Mouse (Mus musculus): Measurements from ENCODE around the gene Ly6g.
"Not testable (repeated sequence)": the region's sequence is repeated elsewhere in the genome, so short reads cannot be mapped to it uniquely, and the experiment has no call there.

Gene Ly6g

DNA sequence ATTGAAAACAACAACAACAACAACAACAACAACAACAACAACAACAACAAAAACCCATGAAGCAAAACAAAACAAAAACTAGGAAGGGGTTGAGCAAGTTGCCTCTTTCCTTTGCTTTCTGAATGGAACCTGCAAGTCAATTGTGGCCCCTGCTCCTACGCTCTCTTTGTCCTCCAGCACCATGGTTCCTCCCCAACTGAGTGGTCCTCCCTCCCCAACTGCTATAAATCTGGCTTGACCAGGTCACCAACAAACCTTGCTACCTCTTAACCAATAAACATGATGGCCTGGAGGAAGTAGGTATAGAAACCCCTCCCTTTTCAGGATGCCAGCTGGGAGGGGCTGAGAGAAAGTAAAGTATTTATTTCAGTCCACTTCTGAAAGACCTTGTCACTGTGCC lies at the start of gene Ly6g:
TSS of gene Ly6g (plus strand) at position 301 of the 400 bp plus-strand sequence.
- no peak for DNase-seq

GRCm38 (mm10) chr15:75110424-75110823 lies 44.6 kb upstream of the Ly6g start:
- not testable (repeated sequence) for DNase-seq

- DNase-seq = not testable (repeated sequence)
These were observed 43.0 kb upstream of the Ly6g start, which contains the start of gene Ly6c2 for GRCm38 (mm10) chr15:75111861-75112630. Gene Ly6c2, minus strand, starts transcription at chr15:75111970.

- DNase-seq = no peak
These were observed 38.5 kb upstream of the Ly6g start for GRCm38 (mm10) chr15:75116525-75116924.

- not testable (repeated sequence) for DNase-seq
These were observed 37.6 kb upstream of the Ly6g start for GRCm38 (mm10) chr15:75117481-75117880.

GRCm38 (mm10) chr15:75118742-75119141 lies 36.3 kb upstream of the Ly6g start:
- peak; percentile 44 for DNase-seq

DNA sequence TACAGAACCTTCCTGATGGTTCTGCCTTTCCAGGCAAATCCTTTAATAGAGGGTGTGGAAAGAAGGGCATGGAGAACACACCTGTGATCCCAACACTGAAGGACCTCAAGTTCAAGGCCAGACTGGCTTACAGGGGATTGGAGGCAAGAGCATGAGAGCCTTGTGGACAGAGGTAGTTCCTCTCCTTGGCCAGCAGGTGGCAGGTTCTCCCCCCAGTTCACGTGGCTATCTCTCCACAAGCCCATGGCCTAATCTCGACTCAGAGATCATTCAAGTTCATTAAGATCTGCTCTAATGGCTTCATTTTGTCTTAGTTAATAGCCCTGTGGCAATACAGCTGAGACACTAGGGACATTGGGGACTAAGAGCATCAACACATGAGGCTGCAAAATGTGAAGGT lies 35.0 kb upstream of the Ly6g start:
- DNase-seq = peak; percentile 4

DNA sequence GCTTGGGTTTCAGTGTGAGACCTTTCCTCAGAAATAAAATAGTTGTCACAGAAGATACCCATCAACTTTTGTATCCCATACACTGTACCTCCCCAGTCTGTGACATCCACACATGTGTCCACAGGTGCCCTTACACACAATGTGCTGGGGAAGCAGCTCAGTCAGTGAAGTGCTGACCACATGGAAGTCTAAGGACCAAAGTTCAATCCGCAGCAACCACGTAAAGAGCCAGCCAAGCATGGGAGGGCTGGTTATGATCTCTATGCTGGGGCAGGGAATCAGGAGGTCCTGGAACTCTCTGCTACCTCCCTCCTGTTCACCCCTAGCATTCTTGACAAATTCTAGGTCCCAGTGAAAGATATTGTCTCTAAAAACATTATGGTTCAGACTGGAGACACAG lies 22.7 kb upstream of the Ly6g start:
- DNase-seq = not testable (repeated sequence)

GRCm38 (mm10) chr15:75135090-75135783 lies 19.8 kb upstream of the Ly6g start:
- DNase-seq = not testable (repeated sequence)

GRCm38 (mm10) chr15:75137739-75138138 lies 17.3 kb upstream of the Ly6g start:
- not testable (repeated sequence) for DNase-seq

DNA sequence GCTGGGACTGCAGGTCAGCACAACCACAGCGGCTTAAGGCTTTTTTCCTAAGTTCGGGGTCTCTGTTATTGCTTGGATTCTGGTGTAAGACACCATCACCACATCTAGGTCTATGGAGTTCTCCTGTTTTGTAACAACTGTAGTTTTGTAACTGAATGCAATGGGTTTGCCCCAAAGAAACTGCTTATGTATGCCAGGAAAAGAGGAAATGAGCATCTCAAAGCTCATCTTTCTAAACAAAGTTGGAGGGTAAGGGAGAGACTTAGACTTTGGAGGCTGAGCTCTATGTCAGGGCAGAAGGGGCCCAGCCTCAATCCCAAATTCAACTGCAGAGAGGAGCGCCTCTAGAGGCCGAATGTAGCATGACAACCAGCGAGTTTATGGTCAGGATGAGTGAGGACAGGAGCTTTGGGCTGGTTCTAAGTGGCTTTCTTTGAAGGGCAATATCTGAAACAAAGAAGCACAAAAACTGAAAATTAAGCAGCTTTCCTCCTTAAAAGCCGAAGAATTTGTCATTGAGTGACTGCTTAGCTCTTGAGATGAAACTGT lies 13.2 kb upstream of the Ly6g start:
- DNase-seq = peak; percentile 7

DNA sequence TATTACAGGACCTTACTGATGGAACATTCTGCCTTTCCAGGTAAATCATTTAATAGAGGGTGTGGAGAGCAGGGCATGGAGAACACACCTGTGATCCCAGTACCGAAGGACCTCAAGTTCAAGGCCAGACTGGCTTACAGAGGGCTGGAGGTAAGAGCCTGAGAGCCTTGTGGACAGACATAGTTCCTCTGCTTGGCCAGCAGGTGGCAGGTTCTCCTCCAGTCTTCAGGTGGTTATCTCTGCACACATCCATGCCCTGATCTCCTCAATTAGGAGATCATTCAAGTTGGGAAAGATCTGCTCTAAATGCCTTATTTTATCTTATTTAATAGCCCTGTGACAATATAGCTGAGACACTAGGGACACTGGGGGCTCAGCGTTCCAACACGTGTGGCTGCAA lies 11.3 kb upstream of the Ly6g start:
- no peak for DNase-seq

GRCm38 (mm10) chr15:75153087-75153486 lies 2.0 kb upstream of the Ly6g start:
- no peak for DNase-seq

DNA sequence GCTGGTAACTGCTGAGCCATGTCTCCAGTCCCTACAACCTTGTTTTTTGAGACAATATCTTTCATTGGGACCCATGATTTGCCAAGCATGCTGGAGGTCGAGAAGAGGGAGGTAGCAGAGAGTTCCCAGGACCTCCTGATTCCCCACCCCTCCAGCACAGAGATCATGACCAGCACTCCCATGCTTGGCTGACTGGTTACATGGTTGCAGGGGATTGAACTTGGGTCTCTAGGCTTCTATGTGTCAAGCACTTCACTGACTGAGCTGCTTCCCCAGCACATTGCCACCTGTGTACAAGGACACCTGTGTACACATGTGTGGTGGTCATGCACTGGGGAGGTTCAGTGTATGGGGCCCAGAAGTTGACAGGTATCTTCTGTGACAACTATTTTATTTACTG lies 2.6 kb downstream of the Ly6g start:
- DNase-seq = no peak

GRCm38 (mm10) chr15:75175506-75175905 lies 20.5 kb downstream of the Ly6g start:
- DNase-seq = peak; percentile 28

DNA sequence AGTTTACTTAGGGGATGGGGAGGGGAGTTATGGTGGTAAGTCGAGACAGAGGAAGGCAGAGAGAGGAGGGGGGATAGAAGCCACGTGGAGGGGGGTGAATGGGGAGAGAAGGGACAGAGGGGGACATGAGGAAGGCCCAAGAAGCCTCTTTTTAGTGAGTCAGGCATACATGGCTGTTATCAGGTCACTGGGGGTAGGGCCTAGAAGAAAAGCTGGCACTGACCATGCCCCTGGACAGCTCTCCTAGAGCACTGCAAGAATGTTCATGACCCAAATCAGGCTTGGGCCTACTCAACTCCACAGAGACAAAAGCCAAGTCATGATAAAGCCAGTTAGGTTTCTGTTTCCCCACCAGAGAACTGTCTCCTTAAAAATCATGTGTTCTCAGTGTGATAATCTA lies 31.3 kb downstream of the Ly6g start:
- no peak for DNase-seq

- DNase-seq = no peak
These were observed 34.1 kb downstream of the Ly6g start for GRCm38 (mm10) chr15:75189116-75189515.

- DNase-seq = peak; percentile 11
These were observed 35.5 kb downstream of the Ly6g start for GRCm38 (mm10) chr15:75190560-75190959.

Data from right cerebral cortex, postnatal 4 days (tissue).